Mouse (Mus musculus): ENCODE measurements around the gene Vps4a.

The Vps4a gene

DNA sequence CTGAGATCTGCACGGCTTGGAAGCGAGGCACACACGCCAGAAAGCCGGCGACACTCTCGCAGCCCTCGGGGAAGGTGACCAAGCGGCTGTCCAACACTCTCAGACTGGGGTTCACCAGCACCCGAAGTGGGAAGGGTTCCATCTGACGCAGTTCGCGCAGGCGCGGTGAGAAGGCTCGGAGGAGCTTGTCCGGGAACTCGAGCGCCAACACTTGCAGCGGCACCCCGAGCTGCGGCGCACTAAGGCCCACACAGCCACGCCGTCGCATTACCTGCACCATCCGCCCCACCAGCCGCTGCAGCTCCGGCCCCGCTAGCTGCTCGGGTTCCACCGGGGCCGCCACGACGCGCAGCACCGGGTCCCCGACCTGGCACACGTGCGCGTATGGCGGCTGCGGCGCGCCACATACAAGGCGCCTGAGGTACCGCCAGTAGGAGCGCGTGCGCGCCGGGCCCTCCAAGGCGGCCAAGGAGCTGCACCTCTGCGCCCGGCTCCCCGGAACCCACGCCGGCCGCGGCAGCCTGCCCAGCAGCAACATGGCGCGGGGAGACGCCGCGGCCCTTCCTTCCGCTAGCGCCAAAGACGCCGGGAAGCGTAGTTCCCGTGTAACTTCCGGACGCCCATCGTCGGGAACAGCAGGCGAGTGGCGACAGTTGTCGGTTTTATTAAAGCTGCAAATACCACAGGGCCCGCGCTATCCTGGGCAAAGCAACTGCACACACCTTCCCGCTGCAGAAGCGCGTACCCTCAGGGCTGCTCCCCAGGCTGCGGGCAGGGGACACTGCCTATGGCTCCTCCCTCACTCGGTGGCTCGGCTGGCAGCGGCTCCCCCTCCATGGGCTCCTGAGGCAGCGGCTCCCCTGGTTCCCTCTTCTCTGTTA is 17.3 kb downstream of the Vps4a start, which contains the start of gene Pdf:
Gene Pdf (minus strand): TSS at position 554 of the 881 bp plus-strand sequence.
- DNase-seq (ENCODE audit: low read depth in 2 of 2, low spot score in 2 of 2) = peak; percentile 62 to 69

DNA sequence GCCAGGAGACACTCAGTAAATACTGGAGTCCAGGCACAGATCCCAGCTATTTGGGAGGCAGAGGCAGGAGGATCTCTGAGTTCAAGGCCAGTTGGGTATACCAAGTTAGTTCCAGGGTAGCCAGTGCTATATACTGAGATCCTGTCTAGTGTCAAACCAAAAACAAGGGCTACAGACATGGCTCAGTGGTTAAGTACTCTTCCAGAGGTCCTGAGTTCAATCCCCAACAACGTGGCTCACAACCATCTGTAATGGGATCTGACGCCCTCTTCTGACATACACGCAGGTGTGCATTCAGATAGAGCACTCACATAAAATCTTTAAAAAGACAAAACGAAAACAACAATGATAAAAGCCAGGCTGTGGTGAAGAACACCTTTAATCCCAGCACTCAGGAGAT is 18.5 kb downstream of the Vps4a start:
- DNase-seq (ENCODE audit: low read depth in 2 of 2, low spot score in 2 of 2) = no peak

DNA sequence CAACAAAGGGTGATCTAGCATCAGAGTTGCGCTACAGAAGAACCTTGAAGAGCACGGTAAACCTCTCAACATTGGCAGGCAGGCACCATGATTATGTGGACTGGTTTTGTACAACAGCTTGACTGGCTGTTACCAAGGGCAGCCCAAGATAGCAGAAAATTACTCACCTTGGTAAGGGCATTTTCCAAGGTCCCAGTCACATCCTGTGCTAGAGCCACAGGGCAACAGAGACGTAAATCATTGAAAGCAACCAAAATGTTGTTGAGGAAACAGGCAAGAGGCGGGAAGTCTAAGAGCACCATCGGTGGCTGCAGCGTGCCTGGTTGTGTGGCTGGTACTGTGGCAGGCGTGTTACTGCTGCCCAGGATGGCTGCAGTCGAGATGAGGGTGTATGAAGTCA is 21.0 kb downstream of the Vps4a start:
- no peak for DNase-seq (ENCODE audit: low read depth in 2 of 2, low spot score in 2 of 2)

DNA sequence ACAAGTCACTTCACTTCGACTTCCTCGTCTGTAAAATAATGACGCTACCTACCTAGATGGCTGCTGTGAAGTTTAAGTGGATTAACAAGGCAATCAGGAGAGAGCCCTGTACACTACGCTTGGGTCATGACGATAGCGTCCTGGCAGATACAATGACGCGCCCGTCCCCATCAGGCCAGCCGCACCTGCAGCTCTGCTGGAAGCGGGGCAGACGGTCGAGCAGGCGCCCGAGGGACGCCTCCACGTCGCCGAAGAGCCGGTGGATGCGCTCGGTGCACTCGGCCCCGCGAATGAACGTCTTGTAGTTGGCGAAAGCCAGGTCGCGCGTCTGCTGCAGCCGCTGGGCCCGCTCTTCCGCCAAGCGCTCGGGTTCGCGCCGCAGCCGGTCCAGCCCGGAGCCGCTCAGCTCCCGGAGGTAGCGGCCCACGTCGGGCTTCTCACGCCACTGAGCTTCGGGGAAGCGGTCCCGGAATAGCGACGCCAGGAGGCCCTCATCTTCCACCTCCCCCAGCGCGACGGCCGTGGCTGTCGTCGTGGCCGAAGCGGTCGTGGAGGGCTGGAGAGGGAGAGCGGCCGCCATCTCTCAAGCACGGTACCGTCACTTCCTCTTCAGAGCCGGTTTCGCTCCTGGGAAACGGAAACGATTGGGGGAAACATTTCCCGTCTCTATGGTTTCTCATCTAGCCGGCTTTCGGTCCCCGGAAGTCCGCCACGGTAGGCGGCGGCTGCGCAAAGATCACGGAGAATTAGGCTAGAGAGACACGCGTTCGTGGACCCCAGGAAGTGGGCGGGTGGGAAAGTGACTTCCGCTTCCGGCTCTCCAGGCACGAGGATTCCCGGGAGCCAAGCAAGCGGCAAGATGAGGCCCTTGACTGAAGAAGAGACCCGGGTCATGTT is 25.3 kb downstream of the Vps4a start, which contains the start of the genes Cog8 and Nip7:
Gene Cog8 (minus strand): TSS at position 614 of the 897 bp plus-strand sequence.
Gene Nip7 (plus strand): TSS at position 802 of the 897 bp plus-strand sequence.
- DNase-seq (ENCODE audit: low read depth in 2 of 2, low spot score in 2 of 2) = peak; percentile 93 to 94

DNA sequence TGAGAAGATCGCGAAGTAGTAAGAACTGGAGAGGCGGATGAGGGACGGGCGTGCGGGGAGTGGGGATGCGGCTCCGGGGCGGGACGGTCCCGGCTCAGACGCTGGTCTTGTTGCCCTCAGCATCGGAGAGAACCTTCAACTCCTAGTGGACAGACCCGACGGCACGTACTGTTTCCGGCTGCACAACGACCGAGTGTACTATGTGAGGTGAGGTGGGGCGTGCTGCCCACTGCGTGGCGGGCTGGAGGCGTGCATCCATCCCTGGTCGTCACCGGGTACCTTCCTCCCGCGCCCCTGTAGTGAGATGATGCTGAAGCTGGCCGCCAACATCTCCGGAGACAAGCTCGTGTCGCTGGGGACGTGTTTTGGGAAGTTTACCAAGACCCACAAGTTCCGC is 25.9 kb downstream of the Vps4a start:
- no peak for DNase-seq (ENCODE audit: low read depth in 2 of 2, low spot score in 2 of 2)

DNA sequence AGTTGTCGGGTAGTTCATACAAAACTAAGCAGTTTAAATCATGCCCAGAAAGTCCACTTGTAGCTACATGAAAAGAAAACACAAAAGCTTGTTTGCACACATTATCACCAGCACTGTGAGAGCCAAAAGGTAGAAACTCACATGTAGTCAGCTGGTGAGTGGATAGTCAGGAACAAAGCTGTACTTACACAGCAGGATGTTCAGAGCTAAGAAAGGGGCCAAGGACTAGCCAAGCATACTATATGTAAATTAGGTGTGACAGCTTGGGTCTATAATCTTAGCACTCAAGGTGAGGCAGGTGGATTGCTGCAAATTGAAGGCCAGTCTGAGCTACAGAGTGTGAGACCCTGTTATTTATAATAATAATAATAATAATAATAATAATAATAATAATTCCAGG is 31.6 kb downstream of the Vps4a start:
- no peak for DNase-seq (ENCODE audit: low read depth in 2 of 2, low spot score in 2 of 2)

DNA sequence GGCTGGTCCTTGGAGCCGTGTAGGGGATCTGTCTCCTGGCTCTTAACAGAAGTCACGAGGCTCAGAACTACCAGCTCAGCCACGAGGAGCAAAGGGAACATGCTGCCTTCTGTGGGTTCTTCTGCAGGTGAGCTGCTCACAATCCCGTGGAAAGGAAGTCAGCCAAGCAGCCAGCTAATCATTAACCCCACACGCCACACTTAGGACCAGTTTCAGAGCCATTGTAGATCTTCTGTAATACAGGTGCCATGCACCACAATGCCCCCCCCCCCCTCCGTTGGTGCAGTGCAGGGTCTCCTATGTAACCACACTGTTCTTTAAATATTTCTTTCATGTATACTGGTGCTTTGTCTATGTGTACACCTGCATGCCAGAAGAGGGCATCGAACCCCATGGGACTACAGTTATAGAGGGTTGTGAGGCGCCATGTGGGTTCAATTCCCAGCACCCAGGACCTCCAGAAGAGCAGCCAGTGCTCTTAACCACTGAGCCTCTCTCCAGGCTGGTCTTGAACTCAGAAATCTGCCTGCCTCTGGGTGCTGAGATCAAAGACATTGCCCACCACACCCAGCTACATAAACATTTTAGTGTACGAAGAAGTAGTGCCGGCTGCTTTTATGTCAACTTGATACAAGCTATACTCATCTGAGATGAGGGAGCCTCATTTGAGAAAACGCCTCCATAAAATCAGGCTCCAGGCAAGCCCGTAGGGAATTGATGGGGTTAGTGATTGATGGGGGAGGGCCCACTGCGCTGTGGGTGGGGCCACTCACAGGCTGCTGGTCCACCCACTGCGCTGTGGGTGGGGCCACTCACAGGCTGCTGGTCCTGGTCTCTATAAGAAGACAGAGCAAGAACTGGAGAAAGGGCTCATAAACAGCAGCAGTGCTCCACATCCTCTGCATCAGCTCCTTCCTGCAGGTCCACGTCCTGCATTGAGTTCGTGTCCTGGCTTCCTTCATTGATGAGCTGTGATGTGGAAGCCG is 34.8 kb downstream of the Vps4a start, which contains the start of gene Tmed6:
Gene Tmed6 (minus strand): TSS at position 134 of the 986 bp plus-strand sequence.
- DNase-seq (ENCODE audit: low read depth in 2 of 2, low spot score in 2 of 2) = no peak

DNA sequence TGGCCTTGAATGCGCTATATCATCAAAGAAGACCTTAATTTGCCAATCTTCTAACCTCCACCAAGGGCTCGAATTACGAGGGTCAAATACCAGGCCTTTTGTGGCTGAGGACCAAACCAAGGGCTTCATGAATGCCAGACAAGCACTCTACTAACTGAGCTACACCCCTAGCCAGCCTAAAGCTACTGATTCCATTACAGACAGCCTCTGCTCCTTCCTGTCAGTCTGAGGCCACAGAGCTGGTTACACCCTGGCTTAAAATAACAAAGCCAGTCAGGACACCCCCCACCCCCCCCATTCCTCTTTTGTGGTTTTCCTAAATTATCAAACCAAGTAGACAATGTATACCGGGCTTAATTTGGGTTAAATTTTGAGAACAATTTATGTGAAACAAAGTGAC is 42.7 kb downstream of the Vps4a start:
- DNase-seq (ENCODE audit: low read depth in 2 of 2, low spot score in 2 of 2) = no peak

DNA sequence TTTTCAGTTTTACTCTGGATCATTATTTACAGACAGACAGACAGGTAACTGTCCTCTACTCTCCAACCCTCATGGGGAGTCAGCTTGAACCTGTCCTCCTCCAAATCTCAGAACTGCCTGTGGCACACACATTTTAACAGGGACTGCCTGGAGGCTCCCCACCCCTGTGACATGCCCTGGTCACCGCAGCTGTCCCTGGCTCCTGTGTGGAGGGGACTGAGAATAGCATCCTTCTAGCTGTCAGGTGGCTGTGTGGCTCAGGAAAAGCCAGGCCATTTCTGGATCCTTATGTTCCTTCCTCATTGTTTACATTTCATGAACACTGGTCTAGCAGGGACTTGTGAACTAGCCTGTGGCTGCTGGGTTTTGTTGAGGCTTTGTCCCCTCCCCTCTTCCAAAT is 43.1 kb downstream of the Vps4a start:
- DNase-seq (ENCODE audit: low read depth in 2 of 2, low spot score in 2 of 2) = no peak

DNA sequence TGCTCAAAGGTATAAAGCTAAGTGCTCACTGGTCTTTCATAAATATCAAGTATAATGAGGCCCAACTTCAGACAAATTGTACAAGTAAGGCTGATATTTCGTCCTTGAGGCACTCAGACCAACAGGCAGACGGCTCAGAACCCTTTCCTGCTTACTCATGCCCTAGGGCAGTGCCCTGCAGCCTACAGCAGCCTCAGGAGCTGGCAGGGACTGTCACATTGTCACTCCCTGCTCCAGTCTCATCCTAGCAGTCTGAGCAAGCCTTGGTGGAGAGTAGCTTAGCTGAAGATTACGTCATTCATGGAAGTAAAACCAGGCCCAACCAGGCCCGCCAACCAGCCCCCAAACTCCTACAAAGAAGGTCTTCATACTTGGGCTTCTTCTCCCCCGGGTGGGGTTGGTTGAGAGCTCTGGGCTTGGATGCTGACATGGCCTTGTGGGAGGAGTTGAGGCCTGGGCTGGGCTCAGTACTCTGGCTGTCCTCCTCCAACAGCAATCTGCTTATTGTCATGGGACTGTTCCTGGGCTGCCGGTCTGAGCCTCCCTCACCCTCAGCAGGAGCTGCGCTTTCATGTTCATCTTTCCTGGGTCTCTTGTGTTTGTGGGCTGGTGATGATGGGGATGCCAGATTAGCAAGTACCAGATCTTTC is 45.3 kb downstream of the Vps4a start:
- no peak for DNase-seq (ENCODE audit: low read depth in 2 of 2, low spot score in 2 of 2)

DNA sequence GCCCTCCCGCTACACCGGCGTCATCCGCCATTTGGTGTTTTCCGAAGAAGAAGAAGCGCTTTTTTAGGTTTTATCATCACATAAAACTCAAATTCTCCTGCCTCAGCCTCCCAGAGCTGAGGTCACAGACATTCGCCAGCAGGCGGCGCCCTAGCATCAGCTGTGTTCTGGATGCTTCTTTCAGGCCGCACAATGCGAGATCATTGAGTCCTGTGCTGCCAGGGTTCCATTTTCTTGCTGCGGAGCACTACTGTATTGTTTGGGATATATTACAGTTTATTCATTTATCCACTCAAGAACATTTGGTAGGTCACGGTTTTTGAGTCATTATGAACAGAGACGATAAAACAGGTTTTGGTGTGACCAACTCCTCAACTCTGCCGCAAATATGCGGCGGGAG is 54.3 kb downstream of the Vps4a start:
- peak in 1 of 2 experiments; percentile 12 for DNase-seq (ENCODE audit: low read depth in 2 of 2, low spot score in 2 of 2)

DNA sequence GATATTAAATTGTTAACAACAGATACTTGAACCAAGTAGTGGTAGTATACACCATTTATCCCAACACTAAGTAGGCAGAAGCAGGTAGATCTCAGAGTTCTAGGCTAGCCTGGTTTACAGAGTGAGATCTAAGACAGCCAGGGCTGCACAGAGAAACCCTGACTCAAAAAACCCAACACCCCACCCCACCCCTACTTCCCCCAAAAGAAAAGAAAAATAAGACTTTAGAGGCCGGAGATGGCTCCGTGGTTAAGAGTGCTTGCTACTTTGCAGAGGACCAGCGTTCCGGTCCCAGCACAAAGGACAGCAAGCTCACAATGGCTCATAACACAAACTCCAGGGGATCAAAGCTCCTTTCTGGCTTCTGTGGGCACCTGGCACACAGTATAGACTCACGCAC is 55.0 kb downstream of the Vps4a start:
- no peak for DNase-seq (ENCODE audit: low read depth in 2 of 2, low spot score in 2 of 2)

DNA sequence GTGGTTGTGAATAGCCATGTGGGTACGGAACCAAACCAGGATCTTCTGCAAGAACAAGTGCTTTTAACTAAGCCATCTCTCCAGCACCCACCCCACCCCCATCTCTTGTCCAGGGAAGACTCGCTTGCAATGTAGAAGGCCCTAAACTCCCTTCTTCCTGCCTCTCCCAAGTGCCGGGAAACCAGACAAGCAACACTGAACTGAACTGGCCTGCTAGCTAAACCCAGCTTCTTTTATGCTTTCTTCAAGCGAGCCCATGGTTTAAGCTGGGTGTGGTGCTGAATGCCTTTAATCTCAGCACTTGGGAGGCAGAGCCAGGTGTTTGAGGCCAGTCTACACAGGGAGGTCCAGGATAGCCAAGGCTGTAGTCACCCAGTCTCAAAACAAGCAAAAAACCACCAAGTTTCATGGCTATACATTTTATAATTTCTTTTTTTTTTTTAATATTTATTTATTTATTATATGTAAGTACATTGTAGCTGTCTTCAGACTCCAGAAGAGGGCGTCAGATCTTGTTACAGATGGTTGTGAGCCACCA is 57.6 kb downstream of the Vps4a start:
- no peak for DNase-seq (ENCODE audit: low read depth in 2 of 2, low spot score in 2 of 2)

DNA sequence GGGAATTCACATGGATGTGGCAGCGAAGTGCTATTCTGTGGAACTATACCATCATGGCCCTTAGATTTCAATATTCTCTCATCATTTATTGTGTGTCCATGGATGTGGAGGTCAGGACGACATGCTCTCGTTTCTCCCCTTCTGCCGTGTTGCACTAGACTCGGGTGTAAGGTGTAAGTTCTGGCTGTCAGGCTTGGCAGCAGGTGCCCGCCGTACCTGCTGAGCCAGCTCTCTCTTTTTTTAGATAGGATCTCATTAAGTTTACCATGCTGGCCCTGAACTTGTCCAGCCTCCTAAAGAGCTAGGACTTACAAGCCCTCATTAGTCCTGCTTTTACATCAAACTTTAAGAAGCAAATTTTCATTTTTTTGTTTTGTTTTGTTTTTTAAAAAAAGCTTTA is 59.5 kb downstream of the Vps4a start:
- no peak for DNase-seq (ENCODE audit: low read depth in 2 of 2, low spot score in 2 of 2)
